Comparison of ENCODE assay signal across 19 mouse cellular contexts in the genomic region with DNA sequence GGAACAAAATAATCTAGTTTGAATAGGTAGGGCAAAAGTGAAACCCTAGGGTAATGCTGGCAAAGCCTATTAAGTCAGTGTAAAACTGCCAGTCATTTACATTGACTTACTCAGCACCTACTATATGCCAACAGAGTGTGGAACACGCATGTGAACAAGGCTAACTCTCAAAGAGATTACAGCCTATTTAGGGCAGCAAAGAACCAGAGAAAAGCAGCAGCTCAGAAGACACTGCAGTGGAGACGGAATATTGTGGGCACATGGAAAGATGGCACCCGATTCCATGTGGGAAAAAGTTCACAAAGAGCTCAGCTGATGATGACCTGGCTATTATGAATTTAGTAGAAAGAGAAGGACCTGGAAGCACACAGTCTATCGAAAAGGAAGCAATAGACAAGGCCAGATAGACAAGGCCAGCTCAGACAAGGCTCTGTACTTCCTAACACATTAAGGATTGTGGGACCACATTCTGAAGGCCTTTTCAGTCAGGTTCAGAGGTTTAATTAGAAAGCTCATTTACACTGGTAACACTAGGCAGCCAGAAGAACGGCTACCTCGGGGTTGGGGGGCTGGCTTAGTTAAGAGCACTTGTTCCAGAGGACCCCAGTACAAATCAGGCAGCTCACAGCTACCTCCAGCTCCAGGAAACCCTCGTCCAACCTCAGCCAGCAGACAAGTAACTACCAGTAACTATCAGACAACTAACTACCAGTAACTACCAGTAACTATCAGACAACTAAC. TPM values are rescaled to one million over a fixed set of nuclear protein-coding genes. Genes with fewer than 3 reads are reported as not detected.
DNase-seq lines count a peak whose midpoint lies in the region; ATAC-seq and TF ChIP-seq lines count a peak whose summit lies in the region.
"Had no signal": no experiment of that assay in that cellular context is flagged by ENCODE, and none has a peak within 500 bp of the region (broad histone marks: within the 10 kb centered on the region; RNA-seq: fewer than 3 reads in every experiment).

No protein-coding gene starts in this region.

- TF ChIP-seq EP300 in MEL (IDR thresholded peaks at IDR 0.05; ENCODE audit: low read depth in 1 of 2, low read length in 2 of 2): no peak
- TF ChIP-seq EP300 in liver, embryonic 14.5 days (IDR thresholded peaks at IDR 0.05; ENCODE audit: low read depth): no peak

- 65% methylated on average over 7 of the region's 7 CpGs for WGBS in forebrain, embryonic 12.5 days
- 72% methylated on average over 7 of the region's 7 CpGs for WGBS in forebrain, embryonic 11.5 days
- 85% methylated on average over 7 of the region's 7 CpGs for WGBS in hindbrain, embryonic 14.5 days
- 86% methylated on average over 7 of the region's 7 CpGs for WGBS in hindbrain, embryonic 11.5 days
- WGBS in liver, embryonic 14.5 days (ENCODE audit: insufficient replicate concordance): 45% methylated on average over 7 of the region's 7 CpGs

- no peak for TF ChIP-seq RAD21 in MEL (IDR thresholded peaks at IDR 0.05; ENCODE audit: low read depth, low read length)

- peaks cover 39% of the 10 kb centered on the region for H3K4me1 ChIP-seq in forebrain, embryonic 12.5 days
- H3K4me1 ChIP-seq in forebrain, embryonic 11.5 days (replicated peaks; ENCODE audit: control insufficient read depth, insufficient read depth, low read length): peaks cover 6% of the 10 kb centered on the region; the same call in 1 of the 2 replicates
- peaks cover 31% of the 10 kb centered on the region for H3K4me1 ChIP-seq in hindbrain, embryonic 14.5 days (replicated peaks; ENCODE audit: control insufficient read depth, insufficient read depth, low read length)
- no peaks in the 10 kb centered on the region for H3K4me1 ChIP-seq in hindbrain, embryonic 11.5 days (replicated peaks; ENCODE audit: control insufficient read depth, insufficient read depth, low read length)
- peaks cover 15 to 22% of the 10 kb centered on the region in 2 experiments for H3K4me1 ChIP-seq in MEL (ENCODE audit: control insufficient read depth in 1 of 2, insufficient read depth in 2 of 2, low read length in 2 of 2)
- peaks cover 20 to 21% of the 10 kb centered on the region in 2 experiments for H3K4me1 ChIP-seq in liver, embryonic 14.5 days (replicated peaks; ENCODE audit: control insufficient read depth in 2 of 2, insufficient read depth in 2 of 2, low read length in 1 of 2)

- no peaks in the 10 kb centered on the region for H3K36me3 ChIP-seq in forebrain, embryonic 12.5 days (replicated peaks)
- H3K36me3 ChIP-seq in forebrain, embryonic 11.5 days (ENCODE audit: control insufficient read depth, insufficient read depth, low read length): no peaks in the 10 kb centered on the region
- no peaks in the 10 kb centered on the region for H3K36me3 ChIP-seq in hindbrain, embryonic 14.5 days (replicated peaks; ENCODE audit: control insufficient read depth, insufficient read depth)
- H3K36me3 ChIP-seq in hindbrain, embryonic 11.5 days (ENCODE audit: control insufficient read depth, insufficient read depth, low read length): no peaks in the 10 kb centered on the region
- H3K36me3 ChIP-seq in MEL (ENCODE audit: control insufficient read depth in 1 of 2, insufficient read depth in 2 of 2, low read length in 2 of 2): peaks cover 0 to 47% of the 10 kb centered on the region in 2 experiments; a peak in 2 of 4 replicates
- H3K36me3 ChIP-seq in liver, embryonic 14.5 days (replicated peaks; ENCODE audit: control insufficient read depth, insufficient read depth, low read depth): no peaks in the 10 kb centered on the region
- H3K36me3 ChIP-seq: embryonic facial prominence, embryonic 13.5 days; limb, embryonic 12.5 days had no signal

- H3K9ac ChIP-seq in forebrain, embryonic 12.5 days: no peak overlapping the region
- no peak overlapping the region for H3K9ac ChIP-seq in forebrain, embryonic 11.5 days (ENCODE audit: low read length)
- no peak overlapping the region for H3K9ac ChIP-seq in hindbrain, embryonic 14.5 days
- H3K9ac ChIP-seq in hindbrain, embryonic 11.5 days (ENCODE audit: low read depth, low read length): no peak overlapping the region
- 0 out of 2 replicates have a peak overlapping the region, but pooled peaks have one; percentile 36 for H3K9ac ChIP-seq in MEL (ENCODE audit: control insufficient read depth, low read depth, low read length, poor library complexity, severe bottlenecking)
- H3K9ac ChIP-seq in liver, embryonic 14.5 days (replicated peaks): no peak overlapping the region
- H3K9ac ChIP-seq: embryonic facial prominence, embryonic 13.5 days; limb, embryonic 12.5 days had no signal

- intact Hi-C loops in left cerebral cortex, postnatal 4 days (cut with DNase I): loop anchor here (10.0 kb wide), 2 partner anchors 98 to 142 kb away; a partner anchor contains a TSS

- H3K27me3 ChIP-seq in forebrain, embryonic 12.5 days: no peaks in the 10 kb centered on the region
- H3K27me3 ChIP-seq in forebrain, embryonic 11.5 days (ENCODE audit: control insufficient read depth, insufficient read depth, low read length): no peaks in the 10 kb centered on the region
- no peaks in the 10 kb centered on the region for H3K27me3 ChIP-seq in hindbrain, embryonic 14.5 days (ENCODE audit: control insufficient read depth, insufficient read depth, low read length)
- H3K27me3 ChIP-seq in hindbrain, embryonic 11.5 days (ENCODE audit: control insufficient read depth, insufficient read depth, low read length): no peaks in the 10 kb centered on the region
- no peaks in the 10 kb centered on the region for H3K27me3 ChIP-seq in MEL (ENCODE audit: control insufficient read depth in 1 of 2, insufficient read depth in 2 of 2, low read length in 2 of 2)
- no peaks in the 10 kb centered on the region for H3K27me3 ChIP-seq in liver, embryonic 14.5 days (ENCODE audit: control insufficient read depth, insufficient read depth, low read length)
- H3K27me3 ChIP-seq: embryonic facial prominence, embryonic 13.5 days; limb, embryonic 12.5 days had no signal

- no peak for ATAC-seq in forebrain, embryonic 12.5 days (ENCODE audit: low FRiP score)
- no peak for ATAC-seq in forebrain, embryonic 11.5 days (replicated peaks; ENCODE audit: low FRiP score)
- no peak for ATAC-seq in hindbrain, embryonic 14.5 days (ENCODE audit: low FRiP score)
- no peak for ATAC-seq in hindbrain, embryonic 11.5 days (ENCODE audit: low FRiP score)
- ATAC-seq in liver, embryonic 14.5 days (ENCODE audit: insufficient read depth): no peak
- ATAC-seq: intestine, postnatal 0 days had no signal

- no peaks in the 10 kb centered on the region for H3K9me3 ChIP-seq in forebrain, embryonic 12.5 days
- no peaks in the 10 kb centered on the region for H3K9me3 ChIP-seq in forebrain, embryonic 11.5 days (ENCODE audit: control insufficient read depth, low read length)
- no peaks in the 10 kb centered on the region for H3K9me3 ChIP-seq in hindbrain, embryonic 14.5 days (ENCODE audit: control insufficient read depth, low read length)
- no peaks in the 10 kb centered on the region for H3K9me3 ChIP-seq in hindbrain, embryonic 11.5 days (ENCODE audit: control insufficient read depth, low read length)
- H3K9me3 ChIP-seq in MEL (replicated peaks; ENCODE audit: insufficient read depth, low read length): no peaks in the 10 kb centered on the region
- H3K9me3 ChIP-seq in liver, embryonic 14.5 days (ENCODE audit: control insufficient read depth, low read length): no peaks in the 10 kb centered on the region
- H3K9me3 ChIP-seq: embryonic facial prominence, embryonic 13.5 days; limb, embryonic 12.5 days had no signal

- DNase-seq in forebrain, embryonic 11.5 days (ENCODE audit: low spot score): no peak
- no peak for DNase-seq in hindbrain, embryonic 14.5 days (ENCODE audit: low spot score)
- no peak for DNase-seq in hindbrain, embryonic 11.5 days (ENCODE audit: low spot score)
- peak; percentile 34 for DNase-seq in MEL (ENCODE audit: low read depth, low spot score)
- no peak for DNase-seq in liver, embryonic 14.5 days (ENCODE audit: low read depth in 3 of 3, low spot score in 3 of 3)
- DNase-seq in embryo, embryonic 9.5 days (ENCODE audit: extremely low spot score): no peak
- DNase-seq in left cerebral cortex, postnatal 4 days: no peak
- DNase-seq: adrenal gland, adult 8-10 months; cerebellum, postnatal 36 days; kidney, postnatal 25 days; layer of hippocampus, postnatal 36 days; lung, postnatal 14 days; spleen, adult 18-20 months had no signal

- no peak overlapping the region for H3K4me3 ChIP-seq in forebrain, embryonic 12.5 days (replicated peaks)
- H3K4me3 ChIP-seq in forebrain, embryonic 11.5 days (ENCODE audit: low read depth, low read length): no peak overlapping the region
- no peak overlapping the region for H3K4me3 ChIP-seq in hindbrain, embryonic 14.5 days (replicated peaks; ENCODE audit: low read length)
- no peak overlapping the region for H3K4me3 ChIP-seq in hindbrain, embryonic 11.5 days (ENCODE audit: low read depth, low read length)
- no peak overlapping the region for H3K4me3 ChIP-seq in MEL (ENCODE audit: control insufficient read depth in 1 of 2, insufficient read depth in 1 of 2, low read depth in 2 of 2, low read length in 2 of 2)
- no peak overlapping the region; a peak in 1 of 4 replicates for H3K4me3 ChIP-seq in liver, embryonic 14.5 days (ENCODE audit: insufficient read depth in 1 of 2, low read depth in 2 of 2, low read length in 2 of 2)
- H3K4me3 ChIP-seq: embryonic facial prominence, embryonic 13.5 days; limb, embryonic 12.5 days had no signal

- H3K4me2 ChIP-seq in forebrain, embryonic 12.5 days: peak overlapping the region; percentile 25; the same call in 1 of the 2 replicates
- no peak overlapping the region for H3K4me2 ChIP-seq in forebrain, embryonic 11.5 days (ENCODE audit: low read depth, low read length, severe bottlenecking)
- peak overlapping the region; percentile 28; the same call in 1 of the 2 replicates for H3K4me2 ChIP-seq in hindbrain, embryonic 14.5 days (replicated peaks)
- H3K4me2 ChIP-seq in hindbrain, embryonic 11.5 days (replicated peaks; ENCODE audit: low read depth, low read length): no peak overlapping the region
- peak overlapping the region; percentile 36 for H3K4me2 ChIP-seq in liver, embryonic 14.5 days (ENCODE audit: low read depth)
- H3K4me2 ChIP-seq: heart, embryonic 11.5 days had no signal

- peaks cover 61% of the 10 kb centered on the region for H3K79me2 ChIP-seq in MEL (ENCODE audit: control insufficient read depth, insufficient read depth, low read length, poor library complexity)

- no peak for TF ChIP-seq CTCF in MEL (IDR thresholded peaks at IDR 0.05 in 2 of 3, conservative IDR thresholded peaks at IDR 0.05 in 1 of 3; ENCODE audit: control insufficient read depth in 1 of 3, insufficient read depth in 1 of 3, low read depth in 2 of 3, low read length in 3 of 3, poor library complexity in 1 of 3, severe bottlenecking in 1 of 3)
- TF ChIP-seq CTCF in liver, embryonic 14.5 days (IDR thresholded peaks at IDR 0.05; ENCODE audit: low read depth): no peak

- no peak overlapping the region for H3K27ac ChIP-seq in forebrain, embryonic 12.5 days
- H3K27ac ChIP-seq in forebrain, embryonic 11.5 days (ENCODE audit: low read depth, low read length): no peak overlapping the region
- no peak overlapping the region for H3K27ac ChIP-seq in hindbrain, embryonic 14.5 days
- H3K27ac ChIP-seq in hindbrain, embryonic 11.5 days (ENCODE audit: low read depth, low read length): no peak overlapping the region
- peak overlapping the region; percentile 42 for H3K27ac ChIP-seq in MEL (ENCODE audit: control insufficient read depth, low read depth, low read length)
- H3K27ac ChIP-seq in liver, embryonic 14.5 days: peak overlapping the region; percentile 40
- H3K27ac ChIP-seq: embryonic facial prominence, embryonic 13.5 days; limb, embryonic 12.5 days; stomach, postnatal 0 days had no signal

- TF ChIP-seq POLR2A in MEL (IDR thresholded peaks at IDR 0.05; ENCODE audit: control insufficient read depth in 1 of 2, insufficient read depth in 1 of 2, low read depth in 1 of 2, low read length in 2 of 2, poor library complexity in 1 of 2): no peak

RNA-seq across cellular contexts. Expression of a gene that starts 2.7 kb away (rescaled TPM):
- 9.1 and 10.1 TPM in 2 replicates for polyA plus RNA-seq in forebrain, embryonic 12.5 days (2016; fragmentation: Nextera tagmentation; extraction: Ambion mirVana)
- 6.6 and 7.1 TPM in 2 replicates for polyA plus RNA-seq in forebrain, embryonic 11.5 days (2014; fragmentation: Nextera tagmentation; extraction: Ambion mirVana)
- polyA plus RNA-seq in hindbrain, embryonic 14.5 days (2014; fragmentation: Nextera tagmentation; extraction: Ambion mirVana): 6.5 and 7.1 TPM in 2 replicates
- polyA plus RNA-seq in hindbrain, embryonic 11.5 days (2014; fragmentation: Nextera tagmentation; extraction: Ambion mirVana): 5.9 and 6.3 TPM in 2 replicates
- 0.20 and 0.23 TPM in 2 replicates for total RNA-seq in MEL (2012; rRNA removed)
- under 1 TPM in 1 of 2 experiments, not detected in 1; 0.52 TPM for polyA plus RNA-seq in MEL (2012; ENCODE audit: insufficient read depth in 1 of 2, insufficient read length in 2 of 2, low read depth in 1 of 2, low replicate concordance in 2 of 2, missing spikeins in 1 of 2)
- 0.27 and 0.33 TPM in 2 replicates for polyA plus RNA-seq in liver, embryonic 14.5 days (2012; rRNA removed)
- 1.1 and 1.5 TPM in 2 replicates for polyA plus RNA-seq in liver, embryonic 14.5 days (2014; fragmentation: Nextera tagmentation; extraction: Ambion mirVana)
- 1 to 10 TPM; 2.3 to 2.5 TPM for total RNA-seq in left cerebral cortex, postnatal 4 days (2021)

RNA-seq across cellular contexts. Expression of a gene that starts 3.0 kb away (rescaled TPM):
- 92.0 and 95.3 TPM in 2 replicates for polyA plus RNA-seq in forebrain, embryonic 12.5 days (2016; fragmentation: Nextera tagmentation; extraction: Ambion mirVana)
- 71.2 and 72.5 TPM in 2 replicates for polyA plus RNA-seq in forebrain, embryonic 11.5 days (2014; fragmentation: Nextera tagmentation; extraction: Ambion mirVana)
- polyA plus RNA-seq in hindbrain, embryonic 14.5 days (2014; fragmentation: Nextera tagmentation; extraction: Ambion mirVana): 80.1 and 84.6 TPM in 2 replicates
- polyA plus RNA-seq in hindbrain, embryonic 11.5 days (2014; fragmentation: Nextera tagmentation; extraction: Ambion mirVana): 78.8 and 82.9 TPM in 2 replicates
- 8.3 and 8.9 TPM in 2 replicates for total RNA-seq in MEL (2012; rRNA removed)
- polyA plus RNA-seq in MEL (2012; ENCODE audit: insufficient read depth in 1 of 2, insufficient read length in 2 of 2, low read depth in 1 of 2, low replicate concordance in 2 of 2, missing spikeins in 1 of 2): 10 to 100 TPM in 1 of 2 experiments, not detected in 1; 12.2 TPM
- polyA plus RNA-seq in liver, embryonic 14.5 days (2012; rRNA removed): 8.7 and 9.5 TPM in 2 replicates
- 14.0 and 16.0 TPM in 2 replicates for polyA plus RNA-seq in liver, embryonic 14.5 days (2014; fragmentation: Nextera tagmentation; extraction: Ambion mirVana)
- total RNA-seq in left cerebral cortex, postnatal 4 days (2021): 10 to 100 TPM; 47.1 to 50.1 TPM

Comparison
In these comparisons a context has a peak if more than half of its experiments do, and no peak if none do; other contexts are left out.
1. H3K4me2 ChIP-seq: peak in forebrain, embryonic 12.5 days (single experiment), hindbrain, embryonic 14.5 days (single experiment) and liver, embryonic 14.5 days (single experiment); none in forebrain, embryonic 11.5 days (single experiment) and hindbrain, embryonic 11.5 days (single experiment).
2. H3K27ac ChIP-seq: peak in MEL (single experiment) and liver, embryonic 14.5 days (single experiment); none in forebrain, embryonic 12.5 days (single experiment), forebrain, embryonic 11.5 days (single experiment), hindbrain, embryonic 14.5 days (single experiment) and hindbrain, embryonic 11.5 days (single experiment).